Mouse (Mus musculus): ENCODE measurements around the gene Hdgfl2.

The Hdgfl2 gene

DNA sequence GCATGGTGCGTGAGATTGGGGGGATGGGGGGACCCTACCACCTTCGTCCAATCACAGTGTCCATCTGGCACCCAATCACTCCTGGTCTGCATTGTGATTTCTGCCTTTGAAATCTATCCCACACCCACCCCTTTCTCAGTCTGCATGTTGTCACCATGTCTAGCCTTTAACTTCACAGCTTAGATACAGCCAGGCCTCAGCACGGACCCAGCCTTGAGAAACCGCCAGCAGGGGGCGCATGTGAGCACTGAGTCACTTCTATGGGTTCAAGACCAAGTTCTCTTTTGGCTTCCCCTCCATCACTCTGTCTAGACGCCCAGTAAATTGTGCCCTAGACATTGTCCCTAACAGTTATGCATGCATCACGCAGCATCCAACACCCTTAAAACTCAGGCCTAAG lies 52.4 kb downstream of the Hdgfl2 start:
- DNase-seq = peak; percentile 85

GRCm38 (mm10) chr17:56132661-56133060 lies 53.2 kb downstream of the Hdgfl2 start:
- DNase-seq = peak; percentile 81

DNA sequence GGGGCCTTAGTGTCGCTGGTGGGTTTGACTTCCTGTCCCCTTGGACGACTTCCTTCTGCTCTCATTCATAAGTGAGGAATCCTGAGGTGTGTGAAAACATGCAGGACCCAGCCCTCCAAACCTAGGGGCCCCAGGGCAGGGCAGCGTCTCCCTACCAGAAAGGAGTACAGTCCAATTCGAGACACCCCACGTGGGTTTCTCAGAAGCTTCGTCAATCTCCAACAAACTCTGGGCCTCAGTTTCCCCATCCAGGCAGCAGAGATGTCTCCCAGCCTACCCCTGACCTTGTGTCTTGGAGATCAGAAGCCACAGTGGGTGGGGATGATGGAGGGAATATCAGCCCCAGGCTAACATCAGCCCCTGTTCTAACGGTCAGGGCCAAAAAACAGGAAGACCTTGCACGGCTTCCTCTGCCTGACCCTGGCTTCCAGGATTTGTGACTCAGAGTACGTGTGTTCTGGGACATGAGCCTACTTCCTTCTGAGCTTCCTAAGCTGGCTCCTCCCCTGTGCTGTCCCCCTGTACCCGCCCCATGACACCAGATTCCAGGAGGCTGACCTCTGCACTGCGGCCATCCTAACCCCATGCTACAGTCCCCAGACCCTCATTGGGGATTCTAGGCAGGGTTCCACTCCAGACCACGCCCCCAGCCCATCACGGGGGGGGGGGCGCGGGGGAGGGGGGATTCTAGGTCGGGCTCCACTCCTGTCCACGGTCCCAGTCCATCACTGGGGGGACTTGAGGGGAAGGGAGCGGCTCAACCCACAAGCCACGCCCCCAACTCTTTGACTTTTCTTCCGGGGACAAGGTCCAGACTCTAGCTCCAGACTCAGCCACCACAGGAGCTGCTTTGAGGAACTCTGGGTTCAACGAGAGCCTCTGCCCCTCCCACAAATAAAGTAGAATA lies 54.3 kb downstream of the Hdgfl2 start:
- peak; percentile 81 for DNase-seq

DNA sequence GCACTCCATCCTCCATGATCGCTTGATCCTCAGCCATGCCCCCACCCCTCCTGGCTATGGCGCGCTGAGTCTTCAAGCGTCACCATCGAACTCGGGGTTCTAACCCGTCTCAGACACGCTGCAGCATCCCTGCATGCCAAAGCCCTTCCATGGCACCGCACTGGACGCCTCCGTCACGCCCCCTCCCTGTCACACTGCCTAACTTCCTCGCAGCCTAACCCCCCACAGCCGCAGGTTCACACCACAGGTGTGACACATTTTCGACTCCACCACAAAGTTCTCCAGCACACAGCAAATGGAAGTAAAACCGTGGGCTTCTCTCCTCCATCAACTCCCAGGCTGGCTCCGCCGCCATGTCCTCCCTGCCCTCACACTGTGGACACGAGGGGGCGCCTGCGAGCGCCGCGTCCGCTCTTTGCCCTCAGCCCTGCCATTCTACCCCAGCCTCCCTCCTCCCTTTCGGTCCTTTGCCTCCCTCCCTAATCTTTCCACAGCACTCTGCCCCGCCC lies 55.1 kb downstream of the Hdgfl2 start:
- peak; percentile 80 for DNase-seq

DNA sequence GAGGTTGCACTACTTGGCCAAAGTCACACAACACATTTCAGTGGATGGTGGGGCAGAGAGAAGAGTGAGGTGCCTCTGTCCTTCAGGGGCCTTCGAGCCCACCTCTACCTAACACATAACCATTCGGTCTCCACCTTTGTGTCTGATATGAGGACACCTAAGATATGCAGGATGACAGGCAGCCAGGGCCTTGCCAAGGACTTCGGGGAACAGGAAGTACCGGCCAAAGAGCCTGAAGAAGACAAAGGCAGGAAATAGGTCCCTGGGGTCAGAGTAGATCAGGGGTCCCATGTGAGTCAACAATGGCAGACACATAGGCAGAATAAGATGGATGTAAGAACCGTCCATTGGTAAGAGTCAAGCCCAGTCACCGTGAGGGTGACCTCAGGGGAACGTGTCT lies 57.1 kb downstream of the Hdgfl2 start:
- DNase-seq = no peak

DNA sequence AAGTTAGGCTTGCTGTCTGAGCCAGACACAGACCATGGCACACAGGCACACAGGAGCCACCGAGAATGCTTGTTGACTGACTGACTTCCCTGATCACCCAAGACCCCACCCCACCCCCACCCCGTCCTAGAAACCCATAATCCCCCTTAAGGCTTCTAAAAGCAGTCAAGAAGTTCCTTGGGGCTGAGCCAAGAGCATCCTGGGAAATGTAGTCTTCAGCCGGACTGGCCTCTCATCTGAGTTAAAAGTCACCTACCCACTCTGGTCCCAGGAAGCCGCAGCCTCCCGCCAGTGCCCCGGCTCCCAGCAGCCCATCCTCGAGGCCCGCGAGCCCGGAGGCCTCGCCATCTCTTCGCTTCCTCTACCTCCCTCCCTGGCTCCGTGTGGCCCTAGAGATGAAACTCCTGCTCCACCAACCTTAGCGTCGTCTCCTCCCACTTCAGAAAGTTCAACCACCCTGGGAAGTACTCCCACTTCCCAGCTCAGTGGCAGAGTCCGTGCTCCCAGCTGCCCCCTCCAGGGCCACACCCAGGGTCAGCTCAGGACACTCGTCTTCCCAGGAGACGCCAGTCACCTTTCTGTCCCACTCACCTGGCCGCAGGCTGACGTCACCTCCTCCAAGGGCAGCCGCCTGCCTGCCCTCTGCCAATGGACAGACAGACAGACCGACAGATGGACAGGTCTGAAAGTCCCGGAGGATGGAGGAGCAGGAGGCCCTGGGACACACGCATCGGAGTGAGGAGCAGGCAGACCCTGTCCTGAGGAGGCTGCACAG lies 58.6 kb downstream of the Hdgfl2 start:
- no peak for DNase-seq

GRCm38 (mm10) chr17:56139355-56139754 lies 59.9 kb downstream of the Hdgfl2 start:
- no peak for DNase-seq

- DNase-seq = peak; percentile 79
These were observed 60.6 kb downstream of the Hdgfl2 start, which contains the start of gene Sema6b for GRCm38 (mm10) chr17:56139858-56140595. Sema6b (minus strand) TSS chr17:56140343.

DNA sequence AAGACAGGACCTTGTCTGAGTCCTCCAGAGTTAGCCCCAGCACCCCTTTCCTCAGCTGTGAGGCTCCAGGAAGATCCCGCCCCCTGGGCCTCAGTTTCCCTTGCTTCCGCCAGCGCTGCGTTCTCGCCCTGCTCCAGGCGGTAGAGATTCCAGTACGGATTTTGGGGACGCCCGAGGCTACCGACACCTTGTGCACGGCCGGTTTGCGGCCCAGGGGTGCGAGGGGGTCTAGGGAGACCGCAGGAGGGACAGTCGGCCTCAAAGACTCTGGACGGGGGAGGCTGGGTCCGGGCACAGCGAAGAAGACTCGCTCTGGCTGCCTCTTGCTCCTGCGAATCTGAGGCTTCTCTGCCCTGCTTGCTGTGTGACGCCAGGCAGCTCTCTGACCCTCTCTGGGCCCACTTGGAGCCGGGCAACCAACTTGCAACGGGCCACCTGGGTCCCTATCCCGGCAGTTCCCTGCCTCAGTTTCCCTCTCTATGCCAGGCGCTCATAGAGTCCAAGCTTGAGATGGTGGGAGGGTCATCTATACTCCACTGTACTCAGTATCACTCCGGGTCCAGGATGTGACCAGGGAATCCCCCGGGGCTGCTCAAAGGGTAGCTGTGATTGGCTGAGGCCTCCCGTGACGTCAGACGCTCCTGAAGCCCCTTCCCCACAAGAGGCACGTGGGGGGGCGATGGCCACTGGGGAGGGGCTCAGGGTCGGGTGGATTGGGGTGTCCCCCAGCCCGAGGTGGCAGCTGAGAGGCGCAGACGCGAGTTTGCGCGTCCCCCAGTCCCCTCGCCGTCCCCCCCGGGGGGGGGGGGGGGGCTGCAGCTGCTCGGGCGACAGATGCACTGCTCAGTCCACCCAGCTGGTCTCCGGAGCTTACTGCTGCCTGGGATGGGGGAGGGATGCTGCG lies 62.5 kb downstream of the Hdgfl2 start:
- DNase-seq = peak; percentile 58

DNA sequence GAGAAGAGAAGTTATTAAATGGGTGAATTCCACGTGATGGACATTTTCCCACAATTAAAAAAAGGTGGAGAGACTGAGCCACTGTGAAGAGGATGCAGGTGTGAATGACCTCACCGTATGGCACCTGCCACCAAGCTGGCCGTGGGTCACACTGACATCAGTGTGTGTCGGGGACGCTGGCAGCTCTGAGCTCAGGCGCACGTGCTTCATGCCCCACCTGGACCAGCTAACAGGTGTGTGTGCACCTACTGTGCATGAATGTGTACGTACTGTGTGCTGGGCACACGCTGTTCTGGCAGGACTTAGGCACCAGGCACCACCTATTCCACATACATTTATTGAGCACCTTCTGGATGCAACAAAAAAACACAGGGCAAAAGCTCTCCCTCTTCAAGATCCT lies 65.1 kb downstream of the Hdgfl2 start:
- no peak for DNase-seq

GRCm38 (mm10) chr17:56146131-56146530 lies 66.7 kb downstream of the Hdgfl2 start:
- DNase-seq = no peak

GRCm38 (mm10) chr17:56147420-56147819 lies 68.0 kb downstream of the Hdgfl2 start:
- DNase-seq = no peak

GRCm38 (mm10) chr17:56148280-56148679 lies 68.8 kb downstream of the Hdgfl2 start:
- DNase-seq = no peak

- no peak for DNase-seq
These were observed 69.6 kb downstream of the Hdgfl2 start for GRCm38 (mm10) chr17:56148790-56149618.

GRCm38 (mm10) chr17:56149897-56150296 lies 70.5 kb downstream of the Hdgfl2 start:
- DNase-seq = no peak
